Mouse (Mus musculus): ENCODE data around the gene Mbd3l2.
"Not testable (repeated sequence)": the region's sequence is repeated elsewhere in the genome, so short reads cannot be mapped to it uniquely, and the experiment has no call there.

Mbd3l2 gene

DNA sequence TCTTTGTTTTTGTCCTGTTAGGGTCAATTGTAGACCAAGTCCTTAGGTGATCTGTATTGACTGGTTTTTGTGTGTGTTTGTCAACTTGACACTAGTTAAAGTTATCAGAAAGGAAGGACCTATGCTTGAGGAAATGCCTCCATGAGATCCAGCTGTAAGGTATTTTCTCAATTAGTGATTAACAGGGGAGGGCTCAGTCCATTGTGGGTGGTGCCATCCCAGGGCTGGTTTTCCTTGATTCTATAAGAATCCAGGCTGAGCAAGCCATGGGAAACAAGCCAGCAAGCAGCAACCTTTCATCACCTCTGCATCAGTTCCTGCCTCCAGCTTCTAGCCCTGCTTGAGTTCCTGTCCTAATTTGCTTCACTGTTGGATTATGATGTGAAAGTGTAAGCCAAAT, at the start of gene Mbd3l2:
Gene Mbd3l2, plus strand, starts transcription at position 301 of the 400 bp plus-strand sequence.
- no peak for DNase-seq (ENCODE audit: low read depth, low spot score)

DNA sequence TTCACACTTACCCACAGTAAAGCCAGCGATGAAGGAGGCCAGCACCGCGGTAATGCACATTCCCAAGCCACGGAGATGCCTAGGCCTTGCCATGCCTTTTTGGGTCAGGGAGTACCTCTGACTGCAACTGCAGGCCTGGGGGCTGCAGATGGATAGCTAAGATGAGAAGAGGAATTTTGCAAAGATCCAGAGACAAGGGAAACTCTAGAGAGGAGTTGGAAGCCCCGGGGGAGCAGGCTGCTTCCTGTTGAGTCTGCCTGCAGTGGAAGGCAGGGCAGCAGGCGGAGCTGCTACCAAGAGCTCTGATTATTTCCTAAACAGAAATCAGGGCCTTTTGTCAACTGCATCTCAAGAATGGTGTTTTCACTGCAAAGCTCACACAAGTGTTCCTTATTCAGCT, 44.7 kb upstream of the Mbd3l2 start:
- DNase-seq (ENCODE audit: low read depth, low spot score) = no peak

DNA sequence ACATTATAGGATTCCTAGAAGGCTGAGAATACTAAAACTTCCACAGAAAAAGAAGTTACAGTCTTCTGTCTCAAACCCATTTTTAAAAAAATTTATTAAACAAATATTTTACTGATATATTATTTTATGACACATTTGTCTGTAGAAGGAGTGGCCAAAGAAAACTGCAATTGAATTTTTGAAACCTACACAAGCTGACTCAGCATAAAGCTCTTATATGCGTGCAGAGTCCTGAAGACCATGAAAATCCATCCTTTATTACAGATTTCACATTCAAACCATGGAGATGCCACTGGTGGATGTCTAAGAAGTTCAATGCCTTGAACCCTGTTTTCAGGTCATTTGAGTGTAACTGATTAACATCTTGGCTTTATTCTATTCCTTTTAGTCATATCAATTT, 30.8 kb upstream of the Mbd3l2 start:
- DNase-seq (ENCODE audit: low read depth, low spot score) = no peak

DNA sequence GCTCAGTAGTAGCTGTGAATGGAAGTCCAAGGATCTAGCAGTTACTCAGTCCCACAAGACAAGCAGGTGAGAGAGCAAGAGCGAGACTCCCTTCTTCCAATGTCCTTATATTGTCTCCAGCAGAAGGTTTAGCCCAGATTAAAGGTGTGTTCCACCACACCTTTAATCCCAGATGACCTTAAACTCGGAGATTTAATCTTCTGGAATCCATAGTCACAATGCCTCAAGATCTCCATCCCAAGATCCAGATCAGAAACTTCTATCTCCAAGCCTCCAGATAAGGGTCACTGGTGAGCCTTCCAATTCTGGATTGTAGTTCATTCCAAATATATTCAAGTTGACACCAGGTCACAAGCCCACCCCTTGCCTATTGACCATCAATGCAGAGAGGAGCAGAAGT, 27.6 kb upstream of the Mbd3l2 start, which contains the start of gene Naalad2:
Gene Naalad2, minus strand, starts transcription at position 101 of the 400 bp plus-strand sequence.
- not testable (repeated sequence) for DNase-seq (ENCODE audit: low read depth, low spot score)

DNA sequence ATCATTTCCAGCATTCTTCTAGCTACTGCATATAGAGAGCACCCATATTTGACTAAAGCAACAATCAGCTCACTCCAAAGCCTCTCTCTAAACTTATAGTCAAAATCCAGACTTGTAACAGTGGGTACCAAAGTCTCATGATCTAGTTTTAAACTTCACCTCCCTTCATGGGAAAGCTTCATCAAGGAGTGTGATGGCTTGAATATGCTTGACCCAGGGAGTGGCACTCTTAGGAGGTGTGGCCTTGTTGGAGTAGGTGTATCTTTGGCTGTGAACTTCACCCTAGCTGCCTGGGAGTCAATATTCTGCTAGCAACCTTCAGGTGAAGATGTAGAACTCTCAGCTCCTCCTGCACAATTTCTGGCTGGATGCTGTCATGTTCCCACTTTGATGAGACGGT, 26.3 kb upstream of the Mbd3l2 start, which contains the start of gene Ubtfl1:
Gene Ubtfl1, plus strand, starts transcription at position 301 of the 400 bp plus-strand sequence.
- DNase-seq (ENCODE audit: low read depth, low spot score) = no peak

DNA sequence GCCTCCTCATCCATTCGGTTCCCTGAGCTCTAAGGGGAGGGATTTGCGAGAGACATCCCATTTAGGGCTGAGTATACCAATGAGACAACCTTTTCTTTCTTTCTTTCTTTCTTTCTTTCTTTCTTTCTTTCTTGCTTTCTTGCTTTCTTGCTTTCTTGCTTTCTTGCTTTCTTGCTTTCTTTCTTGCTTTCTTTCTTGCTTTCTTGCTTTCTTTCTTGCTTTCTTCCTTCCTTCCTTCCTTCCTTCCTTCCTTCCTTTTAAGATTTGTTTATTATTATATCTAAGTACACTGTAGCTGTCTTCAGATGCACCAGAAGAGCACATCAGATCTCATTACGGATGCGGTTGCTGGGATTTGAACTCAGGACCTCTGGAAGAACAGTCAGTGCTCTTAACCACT, 18.1 kb upstream of the Mbd3l2 start:
- DNase-seq (ENCODE audit: low read depth, low spot score) = not testable (repeated sequence)

DNA sequence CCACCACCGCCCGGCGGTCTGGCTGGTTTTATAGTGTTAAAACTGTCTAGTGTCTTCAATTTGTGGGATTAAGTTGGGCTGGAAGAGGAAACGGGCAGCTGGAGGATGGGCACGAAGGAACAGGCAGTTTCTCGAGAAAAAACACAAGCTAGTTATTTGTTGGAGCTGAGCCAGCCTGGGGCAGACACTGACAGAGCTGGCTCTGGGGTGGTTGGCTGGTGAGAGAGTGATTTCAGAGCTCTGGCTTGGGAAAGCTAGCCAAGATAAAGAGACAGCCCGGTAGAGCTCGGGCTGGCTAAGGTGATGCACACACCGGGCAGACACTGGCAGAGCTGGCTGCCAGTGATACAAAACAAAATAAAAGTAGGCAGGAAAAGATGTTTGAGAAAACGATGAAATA, 1.2 kb downstream of the Mbd3l2 start:
- no peak for DNase-seq (ENCODE audit: low read depth, low spot score)

DNA sequence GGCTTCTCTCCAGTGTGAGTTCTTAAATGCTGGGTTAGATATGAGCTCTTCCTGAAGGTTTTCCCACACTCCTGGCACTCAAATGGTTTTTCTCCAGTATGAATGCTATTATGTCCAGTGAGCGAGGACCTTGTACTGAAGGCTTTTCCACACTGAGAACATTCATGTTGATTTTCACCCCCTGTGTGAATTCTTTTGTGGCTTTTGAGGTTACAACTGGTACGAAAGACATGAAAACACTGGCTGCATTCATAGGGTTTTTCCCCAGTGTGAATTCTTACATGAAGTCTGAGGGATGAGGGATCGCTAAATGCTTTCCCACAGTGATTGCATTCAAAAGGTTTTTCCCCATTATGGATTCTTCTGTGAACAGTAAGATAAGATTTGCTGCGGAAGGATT, 26.1 kb downstream of the Mbd3l2 start:
- no peak for DNase-seq (ENCODE audit: low read depth, low spot score)

DNA sequence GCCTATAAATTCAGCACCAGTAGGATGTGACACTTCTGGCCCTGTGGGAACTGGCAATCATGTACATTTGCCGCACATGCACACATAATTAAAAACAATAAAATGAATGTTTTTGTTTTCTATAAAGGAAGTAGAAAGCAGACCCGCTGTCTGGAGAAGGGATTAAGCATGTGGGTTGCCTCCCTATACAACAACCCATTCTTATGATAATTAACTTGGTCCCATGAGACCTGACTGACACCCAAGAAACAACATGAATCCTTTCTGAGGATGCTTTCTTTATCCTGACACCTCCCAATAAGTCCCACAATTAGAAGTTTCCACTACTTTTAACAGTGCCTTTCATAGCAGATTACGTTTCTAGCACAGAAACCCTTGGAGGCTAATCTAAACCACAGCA, 36.9 kb downstream of the Mbd3l2 start:
- no peak for DNase-seq (ENCODE audit: low read depth, low spot score)

DNA sequence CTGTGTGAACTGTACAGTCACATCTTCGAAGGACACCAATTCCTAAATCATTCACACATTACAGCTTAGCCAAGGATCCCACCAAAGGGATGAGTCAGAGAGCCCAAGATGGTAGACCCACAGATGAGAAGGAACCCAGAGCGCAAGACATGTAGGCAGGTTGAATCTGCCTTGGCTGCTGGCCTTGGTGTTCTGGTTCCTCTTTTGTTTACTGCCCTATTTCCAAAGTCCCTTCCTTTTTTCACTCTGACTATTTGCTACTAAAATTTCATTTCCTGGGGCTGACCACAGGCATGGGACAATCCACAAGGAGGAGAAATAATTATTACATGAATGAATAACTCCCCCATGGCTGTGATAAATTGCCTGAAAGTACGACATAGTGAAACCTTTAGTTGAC, 37.6 kb downstream of the Mbd3l2 start:
- no peak for DNase-seq (ENCODE audit: low read depth, low spot score)

DNA sequence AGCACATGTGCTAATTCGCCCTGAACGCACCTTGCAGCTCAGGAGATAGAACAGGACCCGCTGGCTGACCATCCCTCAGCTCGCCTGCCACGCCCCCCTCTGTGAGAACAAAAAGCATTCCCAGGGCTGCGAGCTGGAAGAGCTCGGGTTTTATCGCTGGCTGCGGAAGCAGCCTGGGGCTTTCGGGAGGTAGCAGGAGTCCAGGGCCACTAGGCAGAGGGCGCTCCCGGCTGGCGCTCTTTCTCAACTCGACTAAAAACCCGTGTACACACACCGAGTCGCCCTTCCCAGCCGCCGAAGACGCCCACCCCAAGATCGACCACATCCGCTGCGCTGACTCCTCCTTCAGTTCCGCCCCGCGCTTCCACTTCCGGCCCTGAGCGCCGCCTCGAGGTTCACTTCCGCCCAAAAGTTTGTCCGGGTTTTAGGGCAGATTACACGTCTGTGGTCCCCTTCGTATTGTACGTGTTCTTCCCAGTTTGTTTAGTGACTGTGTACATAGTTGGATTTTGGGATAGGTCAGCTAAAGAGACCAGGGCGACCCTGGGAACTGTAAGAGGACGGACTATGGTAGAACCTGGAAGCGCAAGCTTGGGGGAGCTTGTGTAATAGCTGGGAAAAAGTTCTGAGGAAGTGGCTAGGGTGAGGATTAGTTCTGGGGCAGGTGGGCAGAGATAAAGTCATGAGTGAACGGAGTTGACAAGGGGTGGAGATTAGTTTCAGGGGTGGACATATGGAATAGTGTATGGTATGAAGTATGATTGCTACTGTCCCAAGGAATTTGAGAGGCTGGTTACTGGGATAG, 43.1 kb downstream of the Mbd3l2 start:
- DNase-seq (ENCODE audit: low read depth, low spot score) = peak; percentile 16

DNA sequence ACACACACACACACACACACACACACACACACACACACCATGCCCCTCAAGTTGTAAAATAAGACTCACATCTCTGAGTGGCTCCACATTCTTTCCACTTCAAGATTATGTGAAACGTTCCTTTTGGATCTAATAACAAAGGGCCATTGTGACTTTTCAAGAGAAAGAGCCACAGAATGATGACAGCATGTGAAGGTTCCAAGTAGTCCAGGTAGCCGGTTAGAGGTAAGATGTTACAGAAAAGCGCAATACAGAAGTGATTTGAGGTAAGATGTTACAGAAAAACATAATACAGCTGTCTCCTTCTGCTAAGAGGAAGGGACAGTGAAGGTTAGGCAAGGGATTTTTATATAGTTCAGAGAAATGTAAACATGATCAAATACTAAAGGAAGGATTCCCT, 47.7 kb downstream of the Mbd3l2 start, which contains the start of the genes Zfp558 and Mbd3l1:
Gene Zfp558, minus strand, starts transcription at position 101 of the 400 bp plus-strand sequence.
Gene Mbd3l1, plus strand, starts transcription at position 192 of the 400 bp plus-strand sequence.
- DNase-seq (ENCODE audit: low read depth, low spot score) = no peak
